Mouse (Mus musculus): ENCODE results near the gene Ttll1.

Gene Ttll1

DNA sequence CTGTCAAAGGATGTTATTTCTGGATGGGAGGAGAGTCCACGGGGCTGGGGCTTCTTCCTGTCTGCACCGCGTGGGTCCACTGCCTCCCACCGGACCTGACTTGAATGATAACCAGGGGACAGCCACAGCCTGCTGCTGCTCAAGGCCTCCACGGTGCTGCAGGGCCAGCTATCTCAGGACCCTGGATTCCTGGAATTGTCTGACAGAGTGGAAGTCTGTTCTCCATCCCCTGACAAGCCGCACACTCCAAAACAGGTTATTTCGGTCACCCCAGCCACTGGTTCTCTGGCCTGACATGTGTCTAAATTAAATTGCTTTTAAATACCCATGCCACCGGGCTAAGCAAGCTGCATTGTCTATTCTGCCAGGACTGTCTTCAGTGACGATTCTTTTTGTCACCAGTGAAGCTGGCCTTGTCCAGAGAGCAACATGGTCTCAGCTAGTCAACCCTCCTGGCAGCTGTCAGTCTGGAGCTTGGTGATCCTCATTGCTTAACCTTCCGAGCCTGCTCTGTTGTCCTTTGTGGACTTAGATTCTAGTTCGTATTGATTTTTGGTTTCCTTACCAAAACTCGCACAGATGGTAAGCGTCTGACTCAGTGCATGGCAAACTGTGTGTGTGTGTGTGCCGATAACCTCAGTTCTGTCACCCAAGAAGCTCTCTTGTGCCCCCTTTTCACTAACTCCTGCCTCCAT lies 13.1 kb upstream of the Ttll1 start:
- DNase-seq (ENCODE audit: low read depth, low spot score): no peak

DNA sequence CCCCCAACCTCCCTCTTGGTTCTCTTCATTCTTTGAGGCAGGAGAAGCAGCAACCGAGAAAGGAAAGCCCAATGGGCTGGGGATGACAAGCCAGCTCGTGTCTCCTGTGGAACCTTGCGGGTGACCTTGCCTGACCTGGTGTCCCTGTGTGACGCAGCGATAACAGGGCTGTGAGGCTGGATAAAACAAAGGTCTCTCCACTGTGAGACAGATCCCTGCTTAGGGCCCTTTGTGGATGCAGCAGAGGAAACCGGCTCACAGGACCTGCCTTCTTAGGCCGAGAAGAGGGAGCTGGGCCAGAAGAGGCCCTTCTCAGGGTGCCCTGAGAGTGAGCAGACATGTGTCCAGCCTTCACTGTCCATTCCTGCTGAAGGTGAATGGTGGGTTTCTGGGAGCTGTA lies 12.5 kb upstream of the Ttll1 start:
- DNase-seq (ENCODE audit: low read depth, low spot score): no peak

DNA sequence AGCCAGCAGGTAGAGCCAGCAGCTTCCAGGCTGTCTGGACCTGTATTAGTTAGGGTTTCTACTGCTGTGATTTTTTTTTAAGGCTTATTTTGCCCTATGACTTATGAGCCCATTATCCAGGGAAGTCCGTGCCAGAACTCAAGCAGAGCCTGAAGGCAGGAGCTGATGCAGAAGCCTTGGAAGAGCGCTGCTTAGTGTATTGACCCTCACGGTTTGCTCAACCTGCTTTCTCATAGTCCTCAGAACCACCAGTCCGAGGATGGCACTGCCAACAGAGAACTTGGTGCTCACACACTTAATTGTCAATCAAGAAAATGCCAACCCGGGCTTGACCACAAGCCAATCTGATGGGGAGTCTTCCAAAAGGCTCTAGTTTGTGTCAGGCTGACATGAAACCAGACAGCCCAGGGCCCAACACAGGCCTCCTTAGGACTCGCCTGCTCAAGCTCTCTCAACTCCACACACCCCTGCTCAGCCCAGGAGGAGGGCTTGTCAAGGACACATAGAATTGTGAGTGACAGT lies 10.2 kb upstream of the Ttll1 start:
- no peak for DNase-seq (ENCODE audit: low read depth, low spot score)

DNA sequence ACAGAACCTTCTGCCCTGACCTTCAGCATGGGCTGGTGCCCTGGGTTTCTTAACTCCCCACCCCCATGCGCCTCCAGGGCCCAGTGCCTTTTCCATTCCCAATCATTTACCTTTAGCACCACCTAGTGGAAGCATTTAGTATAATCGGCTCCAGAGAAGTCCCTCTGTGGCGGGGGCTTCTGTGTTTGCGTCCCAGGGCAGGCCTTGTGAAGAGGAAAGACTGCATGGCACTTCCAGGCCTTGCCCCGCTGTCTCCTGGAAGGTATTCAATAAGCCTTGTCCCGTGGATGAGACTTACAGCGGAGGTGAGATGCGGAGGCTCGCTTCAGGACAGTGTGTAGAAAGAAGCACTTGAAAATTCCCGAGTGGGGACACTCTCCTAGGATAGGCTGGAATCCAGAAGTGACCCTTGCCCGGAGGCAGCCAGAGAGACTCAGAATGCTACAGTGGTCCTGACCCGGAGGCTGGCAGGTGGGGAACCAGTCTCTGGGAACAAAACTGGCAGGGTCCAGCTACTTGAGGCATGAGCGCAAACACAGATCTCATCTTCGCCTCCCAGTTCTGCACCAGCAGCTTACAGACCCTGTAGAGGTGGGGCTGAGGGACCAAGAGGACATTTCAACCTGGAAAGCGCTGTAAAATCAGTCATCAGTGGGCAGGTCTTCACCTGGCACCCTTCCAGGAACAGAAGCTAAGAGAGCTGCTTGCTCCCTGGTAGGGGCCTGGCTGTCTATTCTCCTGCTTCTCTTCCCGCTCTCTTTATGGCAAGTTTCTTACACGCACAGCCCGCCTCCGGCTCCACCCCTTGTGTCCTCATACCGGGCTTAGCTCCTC lies 7.7 kb upstream of the Ttll1 start:
- peak; percentile 72 for DNase-seq (ENCODE audit: low read depth, low spot score)

DNA sequence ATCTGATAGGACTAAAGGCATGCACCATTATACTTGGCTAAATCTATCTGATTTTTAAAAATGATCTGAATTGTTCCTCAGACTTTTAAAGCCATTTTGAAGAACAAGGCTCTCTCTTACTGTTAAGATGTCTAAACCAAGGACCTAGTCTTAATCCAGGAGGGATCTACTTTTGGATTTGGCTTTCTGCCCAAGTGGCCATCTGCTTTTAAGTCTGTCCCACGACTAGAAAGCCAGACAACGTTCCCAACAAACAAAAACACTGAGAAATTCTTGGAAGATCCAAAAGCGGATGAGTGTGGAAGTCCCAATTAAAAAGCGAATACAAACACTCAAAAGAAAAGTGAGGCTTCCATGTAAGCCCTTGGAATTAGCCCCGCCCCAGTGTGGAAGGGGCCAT lies 4.3 kb upstream of the Ttll1 start:
- no peak for DNase-seq (ENCODE audit: low read depth, low spot score)

DNA sequence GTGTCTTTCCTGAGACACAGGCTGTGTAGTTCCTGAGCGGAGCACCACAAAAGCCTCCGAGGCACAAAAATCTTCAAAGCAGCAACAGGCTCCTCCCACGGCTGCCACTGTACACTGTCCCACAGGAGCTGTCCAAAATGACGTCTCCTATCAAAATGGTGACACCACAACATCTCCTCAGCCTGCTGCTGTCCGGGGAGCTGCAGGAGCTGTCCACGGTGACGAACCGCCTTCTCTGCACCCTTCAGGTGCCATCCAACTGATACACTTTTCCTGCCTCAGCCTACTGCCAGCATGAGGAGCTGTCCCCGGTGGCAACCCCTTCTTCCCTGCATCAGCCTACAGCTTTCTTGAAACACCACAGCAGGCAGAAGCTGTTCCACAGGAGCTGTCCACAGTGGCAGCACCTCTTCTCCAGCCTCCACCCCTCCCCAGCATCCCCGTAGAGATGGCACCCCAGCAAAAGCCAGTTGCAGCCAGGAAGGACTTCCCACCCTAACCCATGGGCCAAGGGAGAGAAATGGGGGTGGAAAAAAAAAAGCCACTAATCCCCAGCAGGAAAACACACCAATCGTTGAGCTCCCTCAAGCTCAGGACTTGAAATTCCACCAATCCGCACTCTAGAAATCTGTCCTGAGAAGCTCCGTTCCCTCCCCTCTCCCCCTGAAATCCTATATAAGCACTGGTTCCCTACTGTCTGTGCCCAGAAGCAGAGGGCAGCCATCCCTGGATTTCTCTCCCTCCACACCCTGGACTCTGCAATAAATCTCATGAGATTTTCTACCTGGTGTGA lies 2.0 kb upstream of the Ttll1 start:
- DNase-seq (ENCODE audit: low read depth, low spot score): no peak

DNA sequence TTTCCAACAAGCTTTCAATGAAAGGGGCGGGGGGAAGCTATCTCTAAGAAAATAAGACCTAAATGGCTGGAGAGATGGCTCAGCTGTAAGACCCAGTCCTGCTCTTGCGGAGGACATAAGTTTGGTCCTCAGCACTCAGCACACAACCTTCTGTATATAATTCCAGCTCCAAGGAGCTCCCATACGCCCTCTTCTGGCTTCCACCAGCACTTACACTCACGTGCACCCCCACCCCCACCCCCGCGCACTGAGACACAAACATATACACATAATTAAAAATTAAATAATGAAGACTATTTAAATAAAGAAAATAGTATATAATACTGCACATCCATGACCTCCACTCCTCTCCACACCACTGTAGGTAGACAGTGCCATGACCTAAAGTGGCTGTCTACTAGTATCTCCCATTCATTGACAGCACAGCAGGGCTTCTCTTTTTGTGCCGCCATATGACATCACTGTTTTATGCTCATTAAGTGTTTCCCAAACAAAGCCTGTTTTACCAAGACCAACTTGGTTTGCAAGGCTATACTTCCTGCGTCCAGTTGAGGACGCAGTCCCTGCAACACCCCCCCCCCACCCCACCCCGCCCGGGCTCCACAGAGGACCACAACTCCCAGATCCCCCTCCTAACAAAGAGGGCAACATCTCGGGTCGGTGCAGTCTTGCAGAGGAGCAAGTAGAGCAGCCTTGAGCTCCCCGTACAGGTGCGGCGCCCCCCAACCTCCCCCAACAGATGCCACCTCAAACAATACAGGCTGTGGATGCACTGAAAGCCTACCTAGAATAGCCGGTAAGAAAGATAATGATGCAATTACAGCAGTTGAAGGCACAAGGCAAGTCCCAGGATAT lies 516 bp downstream of the Ttll1 start:
- DNase-seq (ENCODE audit: low read depth, low spot score): peak; percentile 11

DNA sequence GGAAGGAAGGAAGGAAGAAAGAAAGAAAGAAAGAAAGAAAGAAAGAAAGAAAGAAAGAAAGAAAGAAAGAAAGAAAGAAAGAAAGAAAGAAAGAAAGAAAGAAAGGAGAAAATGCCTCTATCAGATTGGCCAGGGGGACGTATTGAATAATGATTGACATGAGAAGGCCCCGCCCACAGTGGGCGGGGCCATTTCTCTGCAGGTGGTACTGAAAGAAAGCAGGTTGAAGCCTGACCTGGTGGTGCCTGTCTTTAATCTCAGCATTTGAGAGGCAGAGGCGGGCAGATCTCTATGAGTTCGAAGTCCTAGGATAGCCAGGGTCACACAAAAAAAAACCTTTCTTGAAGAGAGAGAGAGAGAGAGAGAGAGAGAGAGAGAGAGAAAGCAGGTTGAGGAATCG lies 9.2 kb downstream of the Ttll1 start:
- peak; percentile 32 for DNase-seq (ENCODE audit: low read depth, low spot score)

DNA sequence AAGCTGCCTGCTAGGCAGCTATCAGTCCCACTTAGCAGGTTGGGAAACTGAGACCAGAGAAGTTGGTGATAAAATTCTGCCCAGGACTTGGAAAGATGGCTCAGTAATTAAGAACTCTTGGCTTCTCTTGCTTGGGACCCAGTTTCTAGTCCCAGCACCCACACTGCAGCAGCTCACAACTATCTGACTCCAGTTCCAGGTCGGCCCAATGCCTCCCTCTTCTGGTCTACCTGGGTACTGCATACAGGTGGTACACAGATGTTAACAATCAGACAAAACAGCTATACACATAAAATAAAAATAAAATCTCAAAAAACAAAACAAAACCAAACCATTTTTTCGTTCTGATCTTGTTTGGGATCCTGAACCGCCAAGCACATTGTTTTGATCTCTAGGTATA lies 10.3 kb downstream of the Ttll1 start:
- peak; percentile 57 for DNase-seq (ENCODE audit: low read depth, low spot score)

DNA sequence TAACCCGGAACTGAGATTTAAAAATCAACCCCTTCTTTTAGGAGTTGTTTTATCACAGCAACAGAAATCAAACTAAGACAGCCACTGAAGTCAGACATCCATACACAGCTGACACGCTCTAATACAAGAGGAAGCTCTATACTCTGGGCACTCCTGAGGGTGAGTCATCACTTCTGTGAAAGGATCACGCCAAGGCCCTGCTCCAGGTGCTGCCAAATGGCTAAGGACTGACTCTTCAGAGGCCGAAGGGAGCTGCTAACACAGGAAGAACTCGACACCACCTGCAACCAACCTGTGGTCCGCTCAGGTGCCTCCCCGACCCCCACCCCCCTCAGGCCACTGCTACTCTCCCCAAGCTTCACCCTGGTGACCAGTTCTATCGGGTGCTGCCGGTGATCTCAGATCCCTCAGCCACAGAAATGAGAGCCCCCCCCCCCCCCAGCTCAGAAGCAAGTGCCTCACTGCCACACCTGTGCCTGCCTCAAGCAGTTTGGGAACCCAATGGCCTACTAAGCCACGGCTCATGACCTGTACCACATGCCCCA lies 11.4 kb downstream of the Ttll1 start:
- no peak for DNase-seq (ENCODE audit: low read depth, low spot score)

DNA sequence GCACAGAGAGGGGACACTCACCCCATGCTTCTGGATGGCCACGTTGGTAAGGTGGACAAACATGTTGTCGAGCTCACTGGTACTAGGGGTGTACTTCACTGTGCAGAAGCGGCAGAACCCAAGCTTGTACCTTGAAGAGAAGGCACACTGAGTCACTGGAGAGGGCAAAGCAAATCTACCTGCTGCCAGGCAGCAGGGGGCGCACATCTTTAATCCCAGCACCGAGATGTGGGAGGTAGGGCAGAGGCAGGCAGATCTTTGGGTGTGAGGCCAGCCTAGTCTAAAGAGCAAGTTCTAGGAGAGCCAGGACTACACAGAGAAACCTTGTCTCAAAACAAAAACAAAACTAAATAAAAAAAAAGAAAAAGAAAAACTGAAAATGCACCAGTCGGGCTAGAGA lies 13.4 kb downstream of the Ttll1 start:
- DNase-seq (ENCODE audit: low read depth, low spot score): no peak

DNA sequence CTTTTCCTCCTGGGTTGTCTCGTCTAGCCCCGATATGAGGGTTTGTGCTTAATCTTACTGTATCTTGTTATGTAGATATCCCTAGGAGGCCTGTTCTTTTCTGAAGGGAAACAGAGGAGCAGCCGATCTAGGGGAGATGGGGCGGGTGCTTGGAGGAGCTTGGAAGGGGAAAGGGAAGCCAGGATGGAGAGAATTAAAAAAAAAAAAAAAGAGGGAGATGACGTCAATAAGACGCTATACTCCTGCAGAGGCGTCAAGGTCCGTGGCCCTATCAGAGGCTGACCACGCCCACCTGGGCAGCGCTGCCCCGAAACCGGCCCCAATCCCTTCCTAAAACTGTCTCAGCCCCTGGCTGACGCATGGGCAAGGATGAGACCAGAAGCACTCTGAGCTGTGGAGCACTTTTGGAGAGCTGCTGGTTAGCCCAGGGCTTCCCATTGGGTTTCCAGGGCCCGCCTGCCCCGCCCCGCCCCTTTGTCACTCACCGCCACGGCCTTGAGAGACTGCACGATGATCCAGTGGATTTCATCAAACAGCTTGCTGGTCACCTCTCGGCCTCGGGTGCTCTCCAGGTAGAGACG lies 14.8 kb downstream of the Ttll1 start:
- DNase-seq (ENCODE audit: low read depth, low spot score): no peak

DNA sequence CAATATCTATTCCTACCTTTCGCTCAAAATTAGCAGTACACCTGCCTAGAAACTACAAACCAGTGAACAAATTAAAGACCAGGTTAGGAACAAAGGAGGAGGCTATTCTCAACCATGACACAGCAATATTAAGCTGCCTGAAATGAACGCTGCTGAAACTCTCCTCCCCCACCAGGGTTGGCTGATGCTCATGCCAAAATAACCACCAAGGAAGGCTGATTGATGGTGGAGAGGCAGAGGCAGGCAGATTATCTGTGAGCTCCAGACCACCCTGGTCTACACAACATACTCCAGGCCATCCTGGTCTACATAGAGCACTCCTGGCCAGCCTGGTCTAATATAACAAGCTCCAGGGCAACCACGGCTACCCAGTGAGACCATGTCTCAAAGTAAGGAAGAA lies 15.5 kb downstream of the Ttll1 start:
- no peak for DNase-seq (ENCODE audit: low read depth, low spot score)

DNA sequence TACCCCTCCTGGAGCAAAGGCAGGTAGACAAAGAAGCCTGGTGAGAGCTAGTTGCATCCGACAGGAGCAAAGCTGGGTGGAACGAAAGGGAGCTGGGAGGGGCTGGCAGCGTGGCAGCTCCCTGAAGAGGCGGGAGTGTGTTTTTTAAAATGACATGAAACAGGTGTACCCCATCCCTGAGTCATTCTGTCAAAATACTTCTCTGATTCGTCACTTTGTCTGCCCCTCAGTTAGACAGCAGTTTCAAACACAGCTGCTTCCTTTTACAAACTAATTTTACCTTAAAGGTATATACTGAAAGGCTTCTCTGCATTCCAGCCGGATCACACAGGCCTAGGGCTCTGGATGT lies 16.1 kb downstream of the Ttll1 start:
- DNase-seq (ENCODE audit: low read depth, low spot score): no peak

DNA sequence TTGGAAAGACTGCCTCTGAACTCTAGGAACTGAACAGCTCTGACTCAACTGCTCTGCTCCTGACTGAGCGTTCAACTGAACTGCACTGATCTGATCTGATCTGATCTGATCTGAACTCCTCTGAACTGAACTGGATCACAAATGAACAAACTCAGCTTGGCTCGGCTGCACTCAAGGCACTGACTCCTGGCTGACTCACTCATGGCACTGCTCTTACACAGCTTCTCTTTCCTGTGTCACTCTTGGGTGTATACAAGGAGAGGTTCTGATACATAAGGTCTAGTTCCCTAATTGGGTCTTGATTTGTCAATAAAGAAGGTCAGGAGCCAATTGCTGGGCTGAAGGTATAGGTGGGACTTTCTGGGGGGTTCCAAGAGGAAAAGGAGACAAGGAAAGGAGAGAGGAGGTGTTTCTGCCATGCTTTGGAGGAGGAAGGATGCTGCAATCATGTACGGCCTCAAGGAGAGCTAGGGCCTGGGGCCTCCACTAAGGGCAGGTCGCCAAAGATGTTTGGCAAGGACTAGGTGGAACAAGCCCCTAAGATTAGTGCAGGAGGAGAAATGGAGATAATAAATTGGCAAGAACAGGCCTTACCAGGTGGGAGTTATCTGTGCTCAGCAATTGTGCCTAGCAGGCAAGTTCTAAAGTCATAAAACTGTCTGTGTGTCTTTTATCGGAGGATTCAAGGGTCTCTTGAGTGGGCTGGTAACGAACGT lies 16.7 kb downstream of the Ttll1 start:
- DNase-seq (ENCODE audit: low read depth, low spot score): no peak

DNA sequence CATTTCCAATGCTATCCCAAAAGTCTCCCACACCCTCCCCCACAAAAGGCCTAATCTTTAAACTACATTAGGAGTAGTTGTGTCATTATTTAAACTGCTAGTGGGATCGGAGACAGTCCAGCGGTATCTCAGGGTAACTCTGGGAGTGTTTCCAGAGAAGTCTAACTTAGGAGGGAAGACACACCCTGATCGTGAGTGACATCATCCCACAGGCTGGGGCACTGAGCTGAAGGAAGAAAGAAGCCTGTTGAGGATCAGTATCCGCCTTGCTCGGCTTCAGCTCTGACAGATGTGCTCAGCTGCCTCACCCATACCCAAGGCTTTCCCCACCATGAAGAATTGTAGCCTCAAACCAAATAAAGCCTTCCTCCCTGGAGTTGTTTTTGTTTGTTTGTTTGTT lies 18.8 kb downstream of the Ttll1 start:
- no peak for DNase-seq (ENCODE audit: low read depth, low spot score)

DNA sequence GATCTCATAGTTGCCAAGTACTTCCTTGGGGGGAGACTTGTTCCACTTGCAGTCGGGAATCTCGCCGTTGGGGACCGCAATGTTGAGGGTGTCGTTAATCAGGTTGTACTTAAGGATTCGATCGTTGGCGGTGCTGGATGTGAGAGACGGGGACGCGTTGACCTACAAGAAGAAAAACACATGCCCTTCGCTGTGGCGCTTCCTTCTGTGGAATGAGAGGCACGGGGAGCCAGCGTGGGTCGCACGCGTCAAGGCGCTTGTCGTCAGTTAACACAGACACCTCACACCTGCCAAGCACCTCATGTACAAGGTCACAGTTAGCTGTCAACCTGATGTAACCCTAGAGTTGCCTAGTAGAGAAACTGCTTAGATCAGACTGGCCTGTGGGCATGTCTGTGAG lies 21.2 kb downstream of the Ttll1 start:
- no peak for DNase-seq (ENCODE audit: low read depth, low spot score)

DNA sequence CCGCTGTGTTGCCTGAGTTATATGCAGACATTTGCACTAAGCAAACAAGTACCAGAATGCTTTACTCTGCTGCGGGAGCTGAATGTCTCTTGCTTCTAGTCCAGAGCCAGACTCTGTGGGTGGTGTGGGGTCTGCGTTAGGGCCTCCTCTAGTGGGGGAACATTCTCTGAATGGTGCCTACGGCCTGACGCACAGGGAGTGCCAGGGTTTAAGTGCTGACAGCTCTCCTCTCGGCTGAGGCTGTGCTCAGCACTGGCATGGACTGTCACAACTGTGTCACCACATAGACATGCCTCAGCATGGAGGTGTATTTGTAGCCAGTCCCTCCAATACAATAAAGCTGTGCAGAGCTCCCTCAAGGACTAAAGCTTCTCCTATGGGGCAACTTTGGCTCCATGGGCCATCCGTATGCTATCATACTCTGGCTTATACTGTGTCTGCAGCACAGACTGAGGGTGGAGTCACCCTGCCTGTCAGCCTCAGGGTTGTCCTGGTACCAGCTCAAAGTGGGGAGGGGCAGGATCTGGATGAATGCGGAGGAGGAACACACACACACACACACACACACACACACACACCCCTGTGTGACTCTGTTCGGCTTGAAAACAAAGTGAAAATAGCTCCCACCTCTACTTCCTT lies 23.1 kb downstream of the Ttll1 start:
- DNase-seq (ENCODE audit: low read depth, low spot score): no peak

DNA sequence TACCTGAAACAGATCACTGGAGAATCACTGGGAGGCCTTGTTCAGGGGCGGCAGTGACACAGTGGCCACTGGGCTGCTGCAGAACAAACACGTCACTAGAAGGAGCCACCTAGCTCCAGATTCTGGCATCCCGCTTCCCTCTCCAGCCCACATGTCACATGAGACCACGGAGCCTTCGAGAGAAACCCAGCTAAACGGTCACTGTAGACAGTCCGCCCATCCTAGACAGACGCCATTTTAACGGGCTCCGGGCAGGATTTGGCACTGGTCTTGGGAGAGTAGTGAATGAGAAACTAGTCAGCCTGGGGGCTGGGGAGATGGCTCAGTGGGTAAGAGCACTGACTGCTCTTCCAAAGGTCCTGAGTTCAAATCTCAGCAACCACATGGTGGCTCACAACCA lies 26.4 kb downstream of the Ttll1 start:
- no peak for DNase-seq (ENCODE audit: low read depth, low spot score)

DNA sequence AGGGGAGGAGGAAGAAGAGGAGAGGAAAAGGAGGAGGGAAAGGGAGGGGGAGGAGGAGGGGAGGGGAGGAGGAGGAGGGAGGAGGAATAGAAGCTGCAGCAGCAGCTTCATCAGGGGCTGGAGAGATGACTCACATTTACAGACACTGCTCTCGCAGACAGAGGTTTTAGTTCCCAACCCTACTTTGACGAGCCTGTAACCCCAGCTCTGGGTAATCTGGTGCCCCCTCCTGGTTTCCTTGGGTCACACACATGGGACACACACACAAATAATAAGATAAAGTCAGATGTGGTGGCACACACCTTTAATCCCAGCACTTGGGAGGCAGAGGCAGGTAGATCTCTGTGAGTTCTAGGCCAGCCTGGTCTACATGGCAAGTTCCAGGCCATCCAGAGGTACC lies 27.2 kb downstream of the Ttll1 start:
- peak; percentile 49 for DNase-seq (ENCODE audit: low read depth, low spot score)
